Mouse (Mus musculus): ENCODE data around the gene Gm11060. TPM values are rescaled to one million over a fixed set of nuclear protein-coding genes. Genes with fewer than 3 reads are reported as not detected.

Gm11060 gene
- total RNA-seq, 1 experiment: not detected

DNA sequence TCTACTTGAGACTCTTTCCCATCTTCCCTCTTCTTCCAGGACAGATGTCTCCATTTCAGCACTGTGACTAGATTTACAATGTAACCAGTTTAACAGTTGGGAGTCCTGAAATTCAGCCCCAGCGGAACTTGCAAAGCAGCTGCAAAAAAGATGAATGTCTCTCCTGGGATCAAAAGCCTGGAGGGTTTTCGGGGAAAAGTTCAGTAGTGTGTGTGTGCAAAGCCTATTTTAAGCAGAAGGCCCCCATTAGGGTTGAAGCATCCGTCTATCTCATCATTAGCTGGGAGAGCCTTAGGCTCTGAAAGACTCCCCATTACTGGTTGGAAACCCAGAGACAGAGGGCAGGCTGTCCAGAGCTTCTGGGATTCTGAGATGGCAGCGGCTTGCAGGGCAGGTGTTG lies 2.7 kb upstream of the Gm11060 start:
- in situ Hi-C loops (cut with MboI; ENCODE audit: low sequenced_read_pairs in 2 of 2, unreplicated experiment in 2 of 2): no loop called here
- Histone ChIP-seq H3K9me3 (ENCODE audit: control insufficient read depth, insufficient read depth, low read depth, low read length) (no peaks in the 10 kb centered on the region), H3K36me3 (ENCODE audit: control insufficient read depth, insufficient read depth, low read length, poor library complexity, severe bottlenecking) (no peaks in the 10 kb centered on the region), H3K4me1 (ENCODE audit: control insufficient read depth in 2 of 2, insufficient read depth in 2 of 2, low read length in 2 of 2, poor library complexity in 1 of 2) (no peaks in the 10 kb centered on the region), H3K4me3 (ENCODE audit: insufficient read depth in 1 of 2, low read depth in 1 of 2, low read length in 2 of 2, poor library complexity in 1 of 2, severe bottlenecking in 1 of 2) (no peak overlapping the region), H3K9ac (ENCODE audit: insufficient read depth, low read depth, low read length, poor library complexity, severe bottlenecking) (no peak overlapping the region), H3K27ac (ENCODE audit: insufficient read depth, low read depth, low read length, poor library complexity, severe bottlenecking) (no peak overlapping the region)
- no peak for DNase-seq (ENCODE audit: low read depth, low spot score)
- TF ChIP-seq CHD2 (IDR thresholded peaks at IDR 0.05; ENCODE audit: low read depth, low read length): no peak
- no peak for TF ChIP-seq HCFC1 (IDR thresholded peaks at IDR 0.05; ENCODE audit: borderline replicate concordance, insufficient read depth, low read length)
- TF ChIP-seq MAFK (IDR thresholded peaks at IDR 0.05; ENCODE audit: insufficient read depth, low read depth, low read length): no peak
- TF ChIP-seq ZNF384 (IDR thresholded peaks at IDR 0.05; ENCODE audit: low read depth, low read length): no peak
- TF ChIP-seq ZC3H11A (IDR thresholded peaks at IDR 0.05; ENCODE audit: borderline replicate concordance, low read depth, low read length): no peak

DNA sequence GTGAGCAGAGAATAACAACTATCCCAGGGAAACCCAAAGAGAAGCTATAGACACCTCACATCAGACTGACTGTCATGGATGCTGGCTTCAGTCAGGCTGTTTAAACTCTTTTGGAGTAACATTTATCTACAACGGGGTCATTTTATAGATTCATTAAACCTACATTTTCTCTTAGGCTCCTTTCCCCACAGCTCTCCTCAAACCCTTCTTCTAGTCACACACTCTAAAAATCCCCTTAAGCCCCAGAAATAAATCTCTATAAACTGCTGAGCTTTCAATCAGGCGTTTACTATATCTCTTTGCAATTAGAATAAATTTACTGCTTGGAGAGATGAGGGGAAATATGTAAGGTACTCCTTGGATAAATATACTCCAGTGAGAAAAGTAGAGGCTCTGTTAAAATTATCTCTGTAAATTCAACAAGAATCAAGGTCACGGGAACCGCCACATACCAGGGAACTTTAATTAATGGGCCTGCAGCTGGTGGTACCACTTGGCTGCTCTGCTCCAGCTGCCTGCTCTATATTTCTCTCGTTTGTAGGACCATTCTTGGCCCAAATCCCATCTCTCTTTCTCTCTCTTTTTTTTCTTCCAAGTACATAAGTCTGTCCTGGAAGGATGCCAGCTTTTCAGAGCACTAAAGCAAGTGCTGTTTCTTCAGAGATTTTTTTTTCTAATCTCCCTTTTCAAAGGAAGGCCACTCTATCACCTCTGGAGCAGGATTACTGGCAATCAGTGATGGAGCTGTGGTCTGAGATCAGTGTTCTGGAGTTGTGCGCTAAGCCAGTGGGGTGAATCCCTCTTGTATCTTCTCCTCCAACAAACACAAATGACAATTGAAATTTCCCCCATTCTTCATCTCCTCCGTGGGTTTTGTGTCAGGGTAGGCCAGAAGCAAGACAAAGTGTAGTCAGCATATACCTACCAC lies 2.0 kb upstream of the Gm11060 start:
- TF ChIP-seq ZC3H11A (IDR thresholded peaks at IDR 0.05; ENCODE audit: borderline replicate concordance, low read depth, low read length): no peak
- no peak for TF ChIP-seq HCFC1 (IDR thresholded peaks at IDR 0.05; ENCODE audit: borderline replicate concordance, insufficient read depth, low read length)
- TF ChIP-seq ZNF384 (IDR thresholded peaks at IDR 0.05; ENCODE audit: low read depth, low read length): no peak
- Histone ChIP-seq H3K36me3 (ENCODE audit: control insufficient read depth, insufficient read depth, low read length, poor library complexity, severe bottlenecking) (no peaks in the 10 kb centered on the region), H3K9me3 (ENCODE audit: control insufficient read depth, insufficient read depth, low read depth, low read length) (no peaks in the 10 kb centered on the region), H3K27ac (ENCODE audit: insufficient read depth, low read depth, low read length, poor library complexity, severe bottlenecking) (no peak overlapping the region), H3K4me3 (ENCODE audit: insufficient read depth in 1 of 2, low read depth in 1 of 2, low read length in 2 of 2, poor library complexity in 1 of 2, severe bottlenecking in 1 of 2) (no peak overlapping the region), H3K9ac (ENCODE audit: insufficient read depth, low read depth, low read length, poor library complexity, severe bottlenecking) (no peak overlapping the region), H3K4me1 (ENCODE audit: control insufficient read depth in 2 of 2, insufficient read depth in 2 of 2, low read length in 2 of 2, poor library complexity in 1 of 2) (no peaks in the 10 kb centered on the region)
- in situ Hi-C loops (cut with MboI; ENCODE audit: low sequenced_read_pairs in 2 of 2, unreplicated experiment in 2 of 2): no loop called here
- DNase-seq (ENCODE audit: low read depth, low spot score): no peak

DNA sequence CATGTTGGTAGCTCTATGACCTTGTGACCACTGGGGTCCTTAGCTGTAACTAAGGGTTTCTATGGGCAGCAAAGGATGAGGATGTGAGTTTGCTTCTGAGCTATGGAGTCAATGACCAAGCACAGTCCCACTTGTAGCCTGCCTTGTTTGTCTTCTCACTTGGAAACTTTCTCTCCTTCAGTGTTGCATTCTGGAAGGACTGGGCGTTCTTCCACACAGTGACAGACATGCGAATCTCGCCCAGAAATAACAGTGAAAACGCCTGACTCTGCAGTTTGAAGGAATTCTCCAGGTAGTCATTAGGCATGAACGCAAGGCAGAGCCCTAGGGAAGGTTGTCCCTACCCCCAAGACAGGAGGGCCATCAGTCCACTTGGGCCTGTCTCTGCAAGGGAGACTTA lies 827 bp upstream of the Gm11060 start:
- H3K36me3 ChIP-seq (ENCODE audit: control insufficient read depth, insufficient read depth, low read length, poor library complexity, severe bottlenecking): no peaks in the 10 kb centered on the region
- no peaks in the 10 kb centered on the region for H3K9me3 ChIP-seq (ENCODE audit: control insufficient read depth, insufficient read depth, low read depth, low read length)
- in situ Hi-C loops (cut with MboI; ENCODE audit: low sequenced_read_pairs in 2 of 2, unreplicated experiment in 2 of 2): no loop called here

DNA sequence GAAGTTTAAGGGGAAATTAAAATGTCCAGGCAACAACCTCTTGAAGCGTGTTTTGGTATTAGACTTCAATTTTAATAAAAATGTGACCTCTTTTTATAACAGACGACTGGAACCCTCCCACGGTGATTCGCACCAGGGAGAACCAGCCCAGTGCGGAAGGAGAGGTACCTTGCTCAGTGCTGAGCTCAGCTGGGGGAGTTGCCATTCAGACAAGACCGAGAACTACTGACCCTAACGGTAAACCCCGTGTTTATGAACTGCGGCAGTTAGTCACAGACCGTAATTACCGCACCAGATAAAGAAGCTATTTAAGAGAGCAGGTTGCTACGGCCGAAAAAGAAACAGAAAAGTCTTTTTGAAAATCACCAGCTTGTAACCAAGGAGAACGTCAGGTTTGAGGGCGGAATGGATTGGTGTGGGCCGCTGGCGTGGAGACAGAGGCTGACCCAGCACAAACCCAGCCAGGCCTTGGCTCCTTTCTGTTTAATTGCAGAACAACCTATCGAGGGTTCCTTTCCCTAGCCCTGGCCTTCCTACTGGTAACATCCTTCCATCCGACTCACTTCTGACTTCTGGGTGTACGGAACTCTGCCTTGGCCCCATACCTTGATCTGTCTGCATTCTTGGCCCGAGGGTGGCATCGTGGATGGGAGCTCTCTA lies 5.6 kb downstream of the Gm11060 start:
- TF ChIP-seq HCFC1 (IDR thresholded peaks at IDR 0.05; ENCODE audit: borderline replicate concordance, insufficient read depth, low read length) (no peak), ZNF384 (IDR thresholded peaks at IDR 0.05; ENCODE audit: low read depth, low read length) (no peak), CHD2 (IDR thresholded peaks at IDR 0.05; ENCODE audit: low read depth, low read length) (no peak), MAFK (IDR thresholded peaks at IDR 0.05; ENCODE audit: insufficient read depth, low read depth, low read length) (no peak), ZC3H11A (IDR thresholded peaks at IDR 0.05; ENCODE audit: borderline replicate concordance, low read depth, low read length) (no peak)
- H3K9me3 ChIP-seq (ENCODE audit: control insufficient read depth, insufficient read depth, low read depth, low read length): no peaks in the 10 kb centered on the region
- H3K4me1 ChIP-seq (ENCODE audit: control insufficient read depth in 2 of 2, insufficient read depth in 2 of 2, low read length in 2 of 2, poor library complexity in 1 of 2): peaks cover 0 to 3% of the 10 kb centered on the region in 2 experiments; a peak in 2 of 4 replicates
- H3K9ac ChIP-seq (ENCODE audit: insufficient read depth, low read depth, low read length, poor library complexity, severe bottlenecking): no peak overlapping the region
- DNase-seq (ENCODE audit: low read depth, low spot score): no peak
- H3K36me3 ChIP-seq (ENCODE audit: control insufficient read depth, insufficient read depth, low read length, poor library complexity, severe bottlenecking): no peaks in the 10 kb centered on the region
- H3K4me3 ChIP-seq (ENCODE audit: insufficient read depth in 1 of 2, low read depth in 1 of 2, low read length in 2 of 2, poor library complexity in 1 of 2, severe bottlenecking in 1 of 2): peak overlapping the region in 1 of 2 experiments; percentile 54; a peak in 1 of 4 replicates
- in situ Hi-C loops (cut with MboI; ENCODE audit: low sequenced_read_pairs in 2 of 2, unreplicated experiment in 2 of 2): no loop called here
- H3K27ac ChIP-seq (ENCODE audit: insufficient read depth, low read depth, low read length, poor library complexity, severe bottlenecking): no peak overlapping the region

More for the DNA sequence above, 827 bp upstream of the Gm11060 start:
- H3K4me3 ChIP-seq (ENCODE audit: insufficient read depth in 1 of 2, low read depth in 1 of 2, low read length in 2 of 2, poor library complexity in 1 of 2, severe bottlenecking in 1 of 2): no peak overlapping the region
- H3K9ac ChIP-seq (ENCODE audit: insufficient read depth, low read depth, low read length, poor library complexity, severe bottlenecking): no peak overlapping the region
- DNase-seq (ENCODE audit: low read depth, low spot score): no peak
- no peak overlapping the region for H3K27ac ChIP-seq (ENCODE audit: insufficient read depth, low read depth, low read length, poor library complexity, severe bottlenecking)
- TF ChIP-seq ZNF384 (IDR thresholded peaks at IDR 0.05; ENCODE audit: low read depth, low read length) (no peak), HCFC1 (IDR thresholded peaks at IDR 0.05; ENCODE audit: borderline replicate concordance, insufficient read depth, low read length) (no peak), MAFK (IDR thresholded peaks at IDR 0.05; ENCODE audit: insufficient read depth, low read depth, low read length) (no peak), ZC3H11A (IDR thresholded peaks at IDR 0.05; ENCODE audit: borderline replicate concordance, low read depth, low read length) (no peak), CHD2 (IDR thresholded peaks at IDR 0.05; ENCODE audit: low read depth, low read length) (no peak)
- H3K4me1 ChIP-seq (ENCODE audit: control insufficient read depth in 2 of 2, insufficient read depth in 2 of 2, low read length in 2 of 2, poor library complexity in 1 of 2): no peaks in the 10 kb centered on the region

Measured in ES-E14 (cell line).